Mouse (Mus musculus) heart, embryonic 14.5 days (tissue): ENCODE data around the gene Ldlrap1. TPM values are rescaled to one million over a fixed set of nuclear protein-coding genes. Genes with fewer than 3 reads are reported as not detected.
"Not testable (repeated sequence)": the region's sequence is repeated elsewhere in the genome, so short reads cannot be mapped to it uniquely, and the experiment has no call there.

Experiments used
- ATAC-seq: fragments of 200-750 bp; cut with Nextera tagmentation; 2 replicates; pipeline ENCODE4 v1.8.0; 2017; ENCODE audit warnings: low read depth, moderate TSS enrichment; ENCODE audit not compliant: insufficient number of reproducible peaks, insufficient read depth, low FRiP score
- H3K27ac ChIP-seq, 2 experiments: fragments of 200-500 bp in 1 of 2; fragments of 300-500 bp in 1 of 2; sonication (generic) in 1 of 2; replicated peaks in 1 of 2; 2 replicates each; pipeline ENCODE4 v1.5.1; 2012 to 2014; ENCODE audit warnings: low read depth in 2 of 2, low read length in 2 of 2, control low read depth in 1 of 2, mild to moderate bottlenecking in 1 of 2, mixed read lengths in 1 of 2; ENCODE audit not compliant: control insufficient read depth in 1 of 2, insufficient read depth in 1 of 2
- H3K27me3 ChIP-seq: fragments of 300-500 bp; sonication (generic); 2 replicates; pipeline ENCODE4 v1.6.1; 2014; ENCODE audit warnings: mild to moderate bottlenecking, low read length, control low read depth; ENCODE audit not compliant: control insufficient read depth, insufficient read depth
- H3K36me3 ChIP-seq: fragments of 300-500 bp; sonication (generic); 2 replicates; pipeline ENCODE4 v1.6.1; 2014; ENCODE audit warnings: mild to moderate bottlenecking, control low read depth, low read length, mixed read lengths; ENCODE audit not compliant: control insufficient read depth, insufficient read depth
- H3K4me1 ChIP-seq, 2 experiments: fragments of 200-500 bp in 1 of 2; fragments of 300-500 bp in 1 of 2; sonication (generic) in 1 of 2; 2 replicates each; pipeline ENCODE4 v1.6.1; 2012 to 2014; ENCODE audit warnings: low read length in 2 of 2, control low read depth in 1 of 2, mixed read lengths in 1 of 2; ENCODE audit not compliant: control insufficient read depth in 2 of 2, insufficient read depth in 2 of 2
- H3K4me2 ChIP-seq: fragments of 300-500 bp; sonication (generic); 2 replicates; pipeline ENCODE4 v1.6.1; 2014; ENCODE audit warnings: mild to moderate bottlenecking, low read length
- H3K4me3 ChIP-seq, 2 experiments: fragments of 200-500 bp in 1 of 2; fragments of 300-500 bp in 1 of 2; sonication (generic) in 1 of 2; 2 replicates each; pipeline ENCODE4 v1.5.1; 2012 to 2014; ENCODE audit warnings: low read length in 2 of 2, mild to moderate bottlenecking in 2 of 2, control low read depth in 1 of 2, low read depth in 1 of 2, moderate library complexity in 1 of 2; ENCODE audit not compliant: control insufficient read depth in 1 of 2, insufficient read depth in 1 of 2
- H3K9ac ChIP-seq: fragments of 300-500 bp; sonication (generic); 2 replicates; pipeline ENCODE4 v1.6.1; 2014; ENCODE audit warnings: mild to moderate bottlenecking, low read length
- H3K9me3 ChIP-seq: fragments of 300-500 bp; sonication (generic); 2 replicates; pipeline ENCODE4 v1.6.1; 2016; ENCODE audit warnings: low read length, control low read depth; ENCODE audit not compliant: control insufficient read depth
- WGBS: fragments of 180-500 bp; shearing (Covaris S2); extraction: QIAGEN DNeasy Blood & Tissue Kit; methylation state at CpG from one replicate; pipeline ENCODE4 v1.1.7; 2014; 5-methylcytosine and 5-hydroxymethylcytosine counted together
- polyA plus RNA-seq: library from polyadenylated mRNA; unstranded; fragments of >200 nt; fragmentation: Nextera tagmentation; extraction: Ambion mirVana; gene quantifications from 2 replicates; pipeline ENCODE4 v1.2.1, GENCODE M21; 2014

The Ldlrap1 gene
- polyA plus RNA-seq, 1 experiment from 2014 or later, result 12.3 TPM

DNA sequence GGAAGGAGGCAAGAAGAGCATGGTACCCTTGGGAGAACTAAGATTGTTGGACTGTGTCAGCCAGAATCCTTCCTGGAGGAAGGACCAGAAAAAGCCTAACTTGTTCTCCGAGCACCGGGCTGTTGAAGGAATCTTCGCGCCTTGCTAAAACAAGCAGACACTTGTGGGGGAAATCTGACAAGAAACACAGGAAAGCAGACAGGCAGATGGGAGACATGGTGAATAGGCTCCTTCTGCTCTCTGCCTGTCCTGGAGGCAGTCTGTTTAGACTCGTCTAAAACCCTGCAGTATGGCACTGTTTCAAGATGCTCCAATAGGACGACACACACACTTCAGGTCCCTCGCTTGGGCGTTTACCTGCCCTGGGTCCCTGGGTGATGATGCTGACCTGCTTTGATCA lies 32.3 kb upstream of the Ldlrap1 start:
- H3K9me3 ChIP-seq, result no peaks in the 10 kb centered on the region
- H3K27me3 ChIP-seq, result no peaks in the 10 kb centered on the region
- whole genome bisulfite sequencing, result 67% methylated on average over 8 of the region's 8 CpGs
- H3K4me3 ChIP-seq, result no peak overlapping the region
- ATAC-seq, result no peak
- no peak overlapping the region for H3K9ac ChIP-seq
- peaks cover 16 to 27% of the 10 kb centered on the region in 2 experiments for H3K4me1 ChIP-seq
- H3K4me2 ChIP-seq, result no peak overlapping the region
- H3K27ac ChIP-seq, result no peak overlapping the region
- H3K36me3 ChIP-seq, result peaks cover 45% of the 10 kb centered on the region

DNA sequence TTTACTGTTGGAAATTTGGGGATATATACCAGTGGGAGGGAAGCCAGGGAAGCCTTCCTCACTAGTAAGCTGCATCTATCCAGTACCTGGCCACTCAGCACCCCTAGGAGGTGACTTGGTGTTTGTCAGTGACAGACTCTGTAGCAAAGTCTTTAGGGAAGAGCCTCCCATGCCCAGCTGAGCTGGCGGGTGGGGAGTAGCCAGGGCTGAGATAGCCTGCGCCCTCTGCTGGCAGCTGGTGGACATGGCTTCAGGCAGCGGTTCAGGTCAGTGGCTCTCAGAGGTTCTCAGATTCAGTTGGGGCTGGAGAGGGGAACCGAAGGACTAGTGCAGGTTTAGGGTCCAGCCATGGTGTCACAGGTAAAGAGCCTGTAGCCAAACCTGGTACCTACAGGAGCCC lies 31.4 kb upstream of the Ldlrap1 start:
- H3K4me2 ChIP-seq, result no peak overlapping the region
- peaks cover 37% of the 10 kb centered on the region for H3K36me3 ChIP-seq
- H3K4me1 ChIP-seq, result peaks cover 11 to 19% of the 10 kb centered on the region in 2 experiments
- WGBS, result 12% methylated on average over 4 of the region's 4 CpGs
- no peak overlapping the region for H3K9ac ChIP-seq
- no peak overlapping the region for H3K4me3 ChIP-seq
- H3K27me3 ChIP-seq, result no peaks in the 10 kb centered on the region
- peak; percentile 27; the same call in 1 of the 2 replicates for ATAC-seq
- no peaks in the 10 kb centered on the region for H3K9me3 ChIP-seq
- H3K27ac ChIP-seq, result no peak overlapping the region

DNA sequence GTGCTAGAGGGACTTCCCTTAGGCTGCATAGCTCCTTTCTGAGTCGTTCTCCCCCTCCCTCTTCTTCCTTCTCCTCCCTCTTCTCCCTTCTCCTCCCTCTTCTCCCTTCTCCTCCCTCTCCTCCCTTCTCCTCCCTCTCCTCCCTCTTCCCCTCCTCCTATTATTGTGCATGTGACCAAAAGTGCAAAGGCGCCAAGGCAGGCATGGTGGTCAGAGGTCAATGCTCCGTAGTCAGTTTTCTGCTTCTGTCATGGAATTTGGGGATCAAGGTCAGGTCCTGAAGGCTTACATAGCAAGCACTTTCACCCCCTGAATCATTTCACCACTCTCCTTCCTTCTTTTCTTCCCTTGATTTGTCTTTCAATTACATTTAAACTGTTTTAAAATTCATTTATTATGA lies 31.0 kb upstream of the Ldlrap1 start:
- WGBS, result 45% methylated on average over 3 of the region's 3 CpGs
- peaks cover 9 to 19% of the 10 kb centered on the region in 2 experiments for H3K4me1 ChIP-seq

DNA sequence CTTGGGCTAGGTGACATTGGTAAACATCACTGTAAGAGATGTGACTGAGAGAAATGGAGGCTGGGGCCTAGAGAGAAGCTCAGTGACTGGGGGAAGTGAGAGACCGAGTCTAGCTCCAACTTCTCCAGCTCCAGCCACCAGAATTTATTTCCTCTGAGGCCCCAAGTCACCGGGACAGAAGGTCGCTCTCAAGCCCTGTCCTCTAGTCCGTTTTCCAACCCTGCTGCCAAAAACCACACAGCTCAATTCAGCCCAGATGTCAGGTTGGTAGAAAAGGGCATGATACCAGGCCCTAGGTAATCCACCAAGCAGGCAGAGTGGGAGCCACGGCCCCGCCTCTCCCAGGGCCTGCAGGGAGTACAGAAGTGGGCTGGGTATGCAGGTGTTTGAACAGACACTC lies 29.8 kb upstream of the Ldlrap1 start:
- Histone ChIP-seq H3K4me1 (peaks cover 9 to 19% of the 10 kb centered on the region in 2 experiments), H3K27ac (0 out of 4 replicates have a peak overlapping the region, but pooled peaks of 1 of the 2 experiments have one; percentile 24), H3K36me3 (peaks cover 22% of the 10 kb centered on the region), H3K9ac (no peak overlapping the region), H3K27me3 (no peaks in the 10 kb centered on the region), H3K4me3 (no peak overlapping the region), H3K4me2 (no peak overlapping the region), H3K9me3 (no peaks in the 10 kb centered on the region)
- no peak for ATAC-seq
- WGBS, result 71% methylated on average over 6 of the region's 6 CpGs

More for the DNA sequence above, 31.0 kb upstream of the Ldlrap1 start:
- Histone ChIP-seq H3K27ac (no peak overlapping the region), H3K27me3 (no peaks in the 10 kb centered on the region), H3K4me3 (no peak overlapping the region), H3K9ac (no peak overlapping the region), H3K4me2 (no peak overlapping the region), H3K9me3 (no peaks in the 10 kb centered on the region), H3K36me3 (peaks cover 33% of the 10 kb centered on the region)
- ATAC-seq, result no peak

DNA sequence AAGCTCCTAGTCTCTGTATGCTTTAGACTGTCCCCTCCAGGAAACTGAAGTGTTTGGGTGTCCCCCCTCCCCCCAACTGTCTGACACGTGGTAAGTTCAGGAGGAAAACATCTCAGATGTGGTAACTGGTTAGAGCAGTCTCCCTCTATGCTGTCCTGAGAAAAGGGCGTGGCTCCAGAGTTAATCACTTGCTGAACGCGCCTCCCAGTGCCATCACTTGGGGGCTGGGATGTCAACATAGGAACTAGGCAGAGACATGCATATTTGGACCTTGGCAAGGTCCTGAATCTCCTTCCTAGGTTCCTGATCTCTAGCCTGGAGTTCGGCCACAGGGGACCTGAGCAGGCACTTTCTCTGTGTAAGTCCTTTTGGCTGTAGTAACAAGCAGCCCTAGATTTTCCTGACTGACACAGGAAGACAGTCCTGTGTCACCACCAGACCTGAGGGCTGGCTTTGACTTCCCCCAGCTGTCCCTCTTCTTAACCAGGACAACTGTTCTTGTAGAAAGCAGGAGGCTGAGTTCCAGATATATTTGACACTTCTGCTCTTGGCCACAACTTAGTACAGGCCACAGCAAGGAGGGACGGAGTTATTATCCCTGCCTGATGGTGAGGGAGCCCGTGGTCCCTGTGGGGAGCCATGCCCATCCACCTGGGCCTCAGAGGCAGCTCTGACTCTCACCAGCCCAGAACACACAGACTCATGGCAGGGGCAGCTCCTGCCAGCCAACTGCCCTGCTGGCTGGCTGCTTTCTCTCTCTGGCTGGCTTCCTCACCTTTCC lies 28.9 kb upstream of the Ldlrap1 start:
- peaks cover 13% of the 10 kb centered on the region for H3K36me3 ChIP-seq
- peaks cover 9 to 19% of the 10 kb centered on the region in 2 experiments for H3K4me1 ChIP-seq
- H3K27me3 ChIP-seq, result no peaks in the 10 kb centered on the region
- ATAC-seq, result no peak
- no peak overlapping the region for H3K4me3 ChIP-seq
- peak overlapping the region in 1 of 2 experiments; percentile 24; a peak in 1 of 4 replicates for H3K27ac ChIP-seq
- 26% methylated on average over 7 of the region's 7 CpGs for WGBS
- H3K9ac ChIP-seq, result peak overlapping the region; percentile 45; the same call in 1 of the 2 replicates
- no peak overlapping the region for H3K4me2 ChIP-seq
- no peaks in the 10 kb centered on the region for H3K9me3 ChIP-seq

DNA sequence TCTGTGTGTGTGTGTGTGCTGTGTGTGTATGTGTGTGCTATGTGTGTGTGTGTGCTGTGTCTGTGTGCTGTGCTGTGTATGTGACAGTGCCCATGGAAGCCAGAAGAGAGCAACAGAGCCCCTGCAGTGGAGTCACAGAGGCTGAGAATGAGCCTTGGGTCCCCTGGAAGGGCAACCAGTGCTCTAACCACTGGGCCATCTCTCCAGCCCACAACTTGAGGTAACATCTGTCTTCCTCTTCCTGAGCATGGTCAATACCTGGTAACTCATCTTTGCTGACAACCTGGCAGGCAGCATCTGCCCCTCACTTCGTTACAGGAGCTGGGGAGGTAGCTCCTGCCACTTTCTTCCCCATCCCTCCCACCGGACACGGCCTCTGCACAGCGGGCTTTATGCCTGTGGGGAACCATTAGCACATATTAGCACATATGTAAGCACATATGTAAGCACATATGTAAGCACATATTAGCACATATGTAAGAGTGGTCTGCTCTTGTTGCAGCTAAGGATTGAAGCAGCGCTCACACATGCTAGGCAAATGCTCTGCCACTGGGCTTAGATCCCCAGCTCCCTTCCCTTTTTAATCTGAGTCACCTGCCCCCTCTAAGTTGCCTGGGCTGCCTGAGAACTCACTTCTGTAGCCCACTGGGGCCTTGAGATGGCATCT lies 28.1 kb upstream of the Ldlrap1 start:
- WGBS, result 74% methylated on average over 5 of the region's 5 CpGs
- Histone ChIP-seq H3K4me1 (peaks cover 9 to 19% of the 10 kb centered on the region in 2 experiments), H3K36me3 (peaks cover 5% of the 10 kb centered on the region; the same call in 1 of the 2 replicates)

DNA sequence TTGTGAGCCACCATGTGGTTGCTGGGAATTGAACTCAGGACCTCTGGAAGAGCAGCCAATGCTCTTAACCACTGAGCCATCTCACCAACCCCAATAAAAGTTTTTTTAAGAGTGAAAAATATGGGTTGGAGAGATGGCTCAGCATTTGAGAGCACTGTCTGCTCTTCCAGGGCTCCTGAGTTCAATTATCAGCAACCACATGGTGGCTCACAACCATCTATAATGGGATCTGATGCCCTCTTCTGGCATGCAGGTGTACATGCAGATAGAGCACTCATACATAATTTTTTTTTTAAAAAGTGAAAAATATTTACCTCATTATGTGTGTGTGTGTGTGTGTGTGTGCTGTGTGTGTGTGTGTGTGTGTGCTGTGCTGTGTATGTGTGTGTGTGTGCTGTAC lies 27.1 kb upstream of the Ldlrap1 start:
- H3K4me2 ChIP-seq, H3K27me3 ChIP-seq, ATAC-seq, H3K27ac ChIP-seq, H3K4me3 ChIP-seq, H3K36me3 ChIP-seq, H3K9me3 ChIP-seq, H3K9ac ChIP-seq: not testable (repeated sequence)
- peaks cover 9 to 19% of the 10 kb centered on the region in 2 experiments for H3K4me1 ChIP-seq

More for the DNA sequence above, 28.1 kb upstream of the Ldlrap1 start:
- Histone ChIP-seq H3K27me3 (no peaks in the 10 kb centered on the region), H3K4me3 (no peak overlapping the region), H3K9me3 (no peaks in the 10 kb centered on the region), H3K27ac (no peak overlapping the region), H3K9ac (no peak overlapping the region), H3K4me2 (no peak overlapping the region)
- no peak for ATAC-seq
